Mouse (Mus musculus) granulocyte monocyte progenitor cell, adult 5-6 weeks (primary cell): ENCODE measurements around the gene Gm5891. TPM values are rescaled to one million over a fixed set of nuclear protein-coding genes. Genes with fewer than 3 reads are reported as not detected.
"Not testable (repeated sequence)": the region's sequence is repeated elsewhere in the genome, so short reads cannot be mapped to it uniquely, and the experiment has no call there.

Experiments used
- ATAC-seq: replicated peaks from 2 replicates; pipeline ENCODE4 v1.8.0; 2016; ENCODE audit warnings: mild to moderate bottlenecking, moderate TSS enrichment, inconsistent platforms; ENCODE audit not compliant: poor library complexity, severe bottlenecking
- total RNA-seq, 2 experiments: library from RNA; stranded (forward) in 1 of 2; stranded (reverse) in 1 of 2; fragments of 200-712, 200-1000 nt in 1 of 2; fragments of >200 nt in 1 of 2; fragmentation: Nextera tagmentation in 1 of 2; gene quantifications; 2 replicates each; pipeline ENCODE4 v1.2.3; 2014 to 2017

The Gm5891 gene
- total RNA-seq (2014; fragmentation: Nextera tagmentation) (not detected in 2 replicates), total RNA-seq (2017) (not detected in 2 replicates)

DNA sequence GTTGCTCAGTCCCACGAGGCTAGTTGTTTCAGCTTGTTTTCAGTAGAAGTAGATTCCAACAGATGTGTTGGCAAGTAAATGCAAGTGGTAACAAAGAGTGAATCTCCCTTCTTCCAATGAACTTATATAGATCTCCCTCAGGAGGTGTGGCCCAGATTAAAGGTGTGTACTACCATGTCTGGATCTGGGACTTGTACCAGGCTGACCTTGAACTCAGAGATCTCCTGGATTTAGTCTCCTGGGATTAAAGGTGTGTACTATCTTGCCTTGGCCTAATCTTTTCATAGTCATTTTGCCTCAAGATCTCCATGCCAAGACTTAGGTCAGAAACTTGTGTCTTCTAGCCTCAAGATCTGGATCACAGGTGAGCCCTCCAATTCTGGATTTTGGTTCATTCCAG is at the start of gene Gm5891:
Gm5891 (minus strand) TSS at position 101 of the 400 bp plus-strand sequence.
- ATAC-seq = not testable (repeated sequence)

Other genes with a start within 250 kb of the Gm5891 start
- not detected in 2 replicates for gene Gm4175, start 159.8 kb downstream of the Gm5891 start, total RNA-seq (2014; fragmentation: Nextera tagmentation)
- not detected in 2 replicates for gene Gm4175, start 159.8 kb downstream of the Gm5891 start, total RNA-seq (2017)
- gene Gm4177, start 124.6 kb downstream of the Gm5891 start, total RNA-seq (2014; fragmentation: Nextera tagmentation) = not detected in 2 replicates
- gene Gm4177, start 124.6 kb downstream of the Gm5891 start, total RNA-seq (2017) = not detected in 2 replicates
- gene Vmn1r135, start 88.9 kb downstream of the Gm5891 start, total RNA-seq (2014; fragmentation: Nextera tagmentation) = not detected in 2 replicates
- not detected in 2 replicates for gene Vmn1r135, start 88.9 kb downstream of the Gm5891 start, total RNA-seq (2017)
- not detected in 2 replicates for gene Gm5725, start 77.0 kb downstream of the Gm5891 start, total RNA-seq (2014; fragmentation: Nextera tagmentation)
- not detected in 2 replicates for gene Gm5725, start 77.0 kb downstream of the Gm5891 start, total RNA-seq (2017)
- not detected in 2 replicates for gene Vmn1r137, start 73.3 kb upstream of the Gm5891 start, total RNA-seq (2014; fragmentation: Nextera tagmentation)
- gene Vmn1r137, start 73.3 kb upstream of the Gm5891 start, total RNA-seq (2017) = not detected in 2 replicates
- not detected in 2 replicates for gene Vmn1r138, start 107.6 kb upstream of the Gm5891 start, total RNA-seq (2014; fragmentation: Nextera tagmentation)
- not detected in 2 replicates for gene Vmn1r138, start 107.6 kb upstream of the Gm5891 start, total RNA-seq (2017)
- not detected in 2 replicates for gene Gm6176, start 135.0 kb upstream of the Gm5891 start, total RNA-seq (2014; fragmentation: Nextera tagmentation)
- gene Gm6176, start 135.0 kb upstream of the Gm5891 start, total RNA-seq (2017) = not detected in 2 replicates
- gene Vmn1r139, start 147.8 kb upstream of the Gm5891 start, total RNA-seq (2014; fragmentation: Nextera tagmentation) = not detected in 2 replicates
- not detected in 2 replicates for gene Vmn1r139, start 147.8 kb upstream of the Gm5891 start, total RNA-seq (2017)
- gene Gm16451, start 197.0 kb upstream of the Gm5891 start, total RNA-seq (2014; fragmentation: Nextera tagmentation) = not detected in 2 replicates
- not detected in 2 replicates for gene Gm16451, start 197.0 kb upstream of the Gm5891 start, total RNA-seq (2017)
- gene Gm10666, start 213.4 kb upstream of the Gm5891 start, total RNA-seq (2014; fragmentation: Nextera tagmentation) = not detected in 2 replicates
- gene Gm10666, start 213.4 kb upstream of the Gm5891 start, total RNA-seq (2017) = not detected in 2 replicates
- gene Vmn1r142, start 242.7 kb upstream of the Gm5891 start, total RNA-seq (2014; fragmentation: Nextera tagmentation) = not detected in 2 replicates
- not detected in 2 replicates for gene Vmn1r142, start 242.7 kb upstream of the Gm5891 start, total RNA-seq (2017)